In the genomic region with DNA sequence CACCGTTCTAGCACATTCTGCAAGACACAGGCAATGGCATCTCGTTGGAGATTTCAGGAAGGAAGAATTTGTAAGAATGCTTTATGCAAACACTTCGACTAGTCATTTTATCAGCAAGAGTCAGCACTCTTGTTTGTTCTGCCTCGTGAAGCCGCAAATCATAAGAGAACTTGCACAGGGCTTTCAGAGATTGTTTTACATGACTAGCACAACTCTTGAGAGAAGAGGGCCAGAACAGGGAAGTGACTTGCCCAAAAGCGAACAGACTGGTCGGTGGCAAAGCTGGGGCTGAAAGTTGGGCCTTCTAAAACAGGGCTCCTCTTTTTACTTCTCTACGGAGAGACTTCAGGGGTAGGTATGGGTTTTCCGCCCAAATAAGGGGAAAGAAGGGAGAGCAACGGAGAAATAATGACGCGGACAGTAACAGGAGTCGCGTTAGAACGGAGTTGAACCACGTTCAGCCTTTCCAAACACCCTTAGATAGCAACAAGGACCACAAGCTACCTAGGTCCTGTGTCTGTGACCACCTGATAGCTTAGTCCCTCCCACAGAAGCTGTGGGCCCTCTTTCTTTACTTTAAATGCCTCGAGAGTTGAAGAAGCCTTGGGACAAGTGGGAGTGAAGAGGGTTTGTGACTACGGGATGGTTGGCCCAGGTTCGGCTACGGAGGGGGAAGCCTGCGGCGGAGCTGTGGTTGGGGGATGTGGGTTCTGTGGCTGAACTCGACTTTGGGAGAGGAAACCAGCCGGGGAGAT, we compare ENCODE assay signal across 8 mouse cellular contexts. TPM values are rescaled to one million over a fixed set of nuclear protein-coding genes. Genes with fewer than 3 reads are reported as not detected.
DNase-seq lines count a peak whose midpoint lies in the region; ATAC-seq lines count a peak whose summit lies in the region.

No protein-coding gene starts in this region.

- H3K36me3 ChIP-seq in limb, embryonic 12.5 days = peaks cover 22% of the 10 kb centered on the region
- peaks cover 25% of the 10 kb centered on the region for H3K36me3 ChIP-seq in midbrain, embryonic 10.5 days

- H3K9ac ChIP-seq in limb, embryonic 12.5 days (replicated peaks) = peak overlapping the region; percentile 98

- H3K4me2 ChIP-seq in limb, embryonic 12.5 days = peak overlapping the region; percentile 88

- peak; percentile 39 for ATAC-seq in erythroid progenitor cell, adult 5-6 weeks (replicated peaks; ENCODE audit: low FRiP score, poor library complexity, severe bottlenecking)
- 0 out of 2 replicates have a peak, but pooled peaks have one; percentile 30 for ATAC-seq in limb, embryonic 12.5 days (ENCODE audit: insufficient number of reproducible peaks, insufficient read depth, low FRiP score, low TSS enrichment, low read depth)

- peaks cover 5% of the 10 kb centered on the region for H3K27me3 ChIP-seq in limb, embryonic 12.5 days
- H3K27me3 ChIP-seq in midbrain, embryonic 10.5 days (ENCODE audit: low read depth, poor library complexity, severe bottlenecking) = peaks cover 26% of the 10 kb centered on the region

- DNase-seq in urinary bladder, postnatal 36 days (ENCODE audit: low spot score in 2 of 2) = peak; percentile 10 to 16
- DNase-seq in urinary bladder, postnatal 4 days (ENCODE audit: low spot score in 2 of 2) = no peak
- no peak for DNase-seq in midbrain, embryonic 10.5 days (ENCODE audit: low spot score)
- no peak for DNase-seq in layer of hippocampus, adult 8-10 months (ENCODE audit: low spot score in 2 of 2)
- no peak for DNase-seq in right cerebral cortex, postnatal 4 days
- no peak for DNase-seq in frontal cortex, postnatal 25 days (ENCODE audit: low spot score in 2 of 2)

- H3K9me3 ChIP-seq in limb, embryonic 12.5 days = no peaks in the 10 kb centered on the region
- no peaks in the 10 kb centered on the region for H3K9me3 ChIP-seq in midbrain, embryonic 10.5 days (replicated peaks)

- 12% methylated on average over 24 of the region's 24 CpGs for WGBS in limb, embryonic 12.5 days
- 13% methylated on average over 24 of the region's 24 CpGs for WGBS in midbrain, embryonic 10.5 days

- 0 out of 2 replicates have a peak overlapping the region, but pooled peaks have one; percentile 50 for H3K27ac ChIP-seq in limb, embryonic 12.5 days
- peak overlapping the region; percentile 100 for H3K27ac ChIP-seq in midbrain, embryonic 10.5 days (replicated peaks)

- H3K4me1 ChIP-seq in limb, embryonic 12.5 days (replicated peaks) = peaks cover 25% of the 10 kb centered on the region
- peaks cover 30% of the 10 kb centered on the region for H3K4me1 ChIP-seq in midbrain, embryonic 10.5 days

- peak overlapping the region; percentile 94 for H3K4me3 ChIP-seq in limb, embryonic 12.5 days (replicated peaks)
- H3K4me3 ChIP-seq in midbrain, embryonic 10.5 days = peak overlapping the region; percentile 83

RNA-seq across cellular contexts. Expression of a gene that starts 0.6 kb away (rescaled TPM):
- 14.3 and 14.8 TPM in 2 replicates for total RNA-seq in erythroid progenitor cell, adult 5-6 weeks (2015; ENCODE audit: low replicate concordance)
- 38.2 and 43.3 TPM in 2 replicates for total RNA-seq in erythroid progenitor cell, adult 5-6 weeks (2017; ENCODE audit: low replicate concordance)
- 53.8 and 54.2 TPM in 2 replicates for polyA plus RNA-seq in limb, embryonic 12.5 days (2016; fragmentation: Nextera tagmentation; extraction: Ambion mirVana)
- 37.7 and 42.8 TPM in 2 replicates for polyA plus RNA-seq in midbrain, embryonic 10.5 days (2016; fragmentation: Nextera tagmentation; extraction: Ambion mirVana)
- 10 to 100 TPM; 38.5 to 44.4 (median 41.6) TPM for total RNA-seq in layer of hippocampus, adult 8-10 months (2022)

RNA-seq across cellular contexts. Expression of a gene that starts 11.7 kb away (rescaled TPM):
- 66.7 and 85.9 TPM in 2 replicates for total RNA-seq in erythroid progenitor cell, adult 5-6 weeks (2015; ENCODE audit: low replicate concordance)
- total RNA-seq in erythroid progenitor cell, adult 5-6 weeks (2017; ENCODE audit: low replicate concordance) = 45.2 and 62.4 TPM in 2 replicates
- 162 and 164 TPM in 2 replicates for polyA plus RNA-seq in limb, embryonic 12.5 days (2016; fragmentation: Nextera tagmentation; extraction: Ambion mirVana)
- polyA plus RNA-seq in midbrain, embryonic 10.5 days (2016; fragmentation: Nextera tagmentation; extraction: Ambion mirVana) = 143 and 156 TPM in 2 replicates
- total RNA-seq in layer of hippocampus, adult 8-10 months (2022) = 10 to 100 TPM; 81.9 to 94.4 (median 90.2) TPM

RNA-seq across cellular contexts. Expression of a gene that starts 32.8 kb away (rescaled TPM):
- total RNA-seq in erythroid progenitor cell, adult 5-6 weeks (2015; ENCODE audit: low replicate concordance) = 2.9 and 10.1 TPM in 2 replicates
- 4.4 and 5.8 TPM in 2 replicates for total RNA-seq in erythroid progenitor cell, adult 5-6 weeks (2017; ENCODE audit: low replicate concordance)
- 9.2 and 10.0 TPM in 2 replicates for polyA plus RNA-seq in limb, embryonic 12.5 days (2016; fragmentation: Nextera tagmentation; extraction: Ambion mirVana)
- polyA plus RNA-seq in midbrain, embryonic 10.5 days (2016; fragmentation: Nextera tagmentation; extraction: Ambion mirVana) = 6.3 and 8.1 TPM in 2 replicates
- total RNA-seq in layer of hippocampus, adult 8-10 months (2022) = 10 to 100 TPM; 36.2 to 41.0 (median 39.6) TPM

Comparison
In these comparisons a context has a peak if more than half of its experiments do, and no peak if none do; other contexts are left out.
1. DNase-seq: peak in urinary bladder, postnatal 36 days (2 of 2); none in urinary bladder, postnatal 4 days (0 of 2), midbrain, embryonic 10.5 days (single experiment), layer of hippocampus, adult 8-10 months (0 of 2), right cerebral cortex, postnatal 4 days (single experiment) and frontal cortex, postnatal 25 days (0 of 2).